Mouse (Mus musculus) erythroid progenitor cell, adult 5-6 weeks (primary cell): ENCODE measurements around the gene Trnau1ap. TPM values are rescaled to one million over a fixed set of nuclear protein-coding genes. Genes with fewer than 3 reads are reported as not detected.

Source experiments
- ATAC-seq: replicated peaks from 2 replicates; pipeline ENCODE4 v1.8.0; 2016; ENCODE audit warnings: moderate number of reproducible peaks, mild to moderate bottlenecking, moderate TSS enrichment, inconsistent platforms; ENCODE audit not compliant: poor library complexity, low FRiP score, severe bottlenecking
- total RNA-seq, 2 experiments: library from RNA; stranded (forward) in 1 of 2; stranded (reverse) in 1 of 2; fragments of 150-400 nt in 1 of 2; fragments of 186-747, 209-891 nt in 1 of 2; gene quantifications; 2 replicates each; pipeline versions ENCODE4 v1.2.3 to v1.2.4; 2015 to 2017; ENCODE audit warnings: low replicate concordance in 2 of 2

The Trnau1ap gene
- total RNA-seq (2015; ENCODE audit: low replicate concordance), result 13.0 and 18.0 TPM in 2 replicates
- 8.9 and 14.1 TPM in 2 replicates for total RNA-seq (2017; ENCODE audit: low replicate concordance)

DNA sequence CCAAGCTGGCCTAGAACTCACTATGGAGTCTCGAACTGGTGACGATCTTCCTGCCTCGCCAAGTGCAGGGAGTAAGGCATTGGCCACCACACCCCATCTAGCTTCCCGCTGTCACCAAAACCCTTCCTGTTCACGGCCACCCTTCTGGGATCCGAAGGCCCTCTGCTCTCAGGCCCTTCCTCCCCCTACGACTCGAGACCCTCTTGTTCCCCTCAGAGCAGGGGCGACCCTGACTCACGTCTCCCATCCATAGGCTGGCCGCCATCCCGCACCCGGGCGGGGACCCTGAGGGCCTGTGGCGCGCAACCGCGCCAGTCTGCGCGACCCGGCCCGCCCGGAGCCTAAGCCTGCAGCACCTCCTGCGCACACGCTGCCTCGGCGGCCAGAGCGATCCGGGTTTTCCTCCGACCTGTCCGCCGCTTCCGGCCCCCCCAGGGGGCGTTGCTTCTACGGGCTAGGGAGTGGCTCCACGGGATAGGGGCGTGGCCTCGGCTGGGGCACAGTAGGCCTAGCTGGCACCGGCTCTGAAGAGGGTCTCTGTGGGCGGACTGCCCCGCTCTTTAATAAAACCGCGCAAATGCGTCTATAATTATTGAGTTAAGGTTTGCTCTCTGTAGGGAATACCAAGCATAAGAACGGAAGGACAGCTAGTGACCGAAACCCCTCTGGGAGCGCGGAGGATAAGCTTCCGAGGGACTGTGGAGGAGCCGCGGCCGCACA lies at the start of gene Trnau1ap:
Trnau1ap (minus strand) TSS at position 424 of the 720 bp plus-strand sequence.
- ATAC-seq, result peak; percentile 98

DNA sequence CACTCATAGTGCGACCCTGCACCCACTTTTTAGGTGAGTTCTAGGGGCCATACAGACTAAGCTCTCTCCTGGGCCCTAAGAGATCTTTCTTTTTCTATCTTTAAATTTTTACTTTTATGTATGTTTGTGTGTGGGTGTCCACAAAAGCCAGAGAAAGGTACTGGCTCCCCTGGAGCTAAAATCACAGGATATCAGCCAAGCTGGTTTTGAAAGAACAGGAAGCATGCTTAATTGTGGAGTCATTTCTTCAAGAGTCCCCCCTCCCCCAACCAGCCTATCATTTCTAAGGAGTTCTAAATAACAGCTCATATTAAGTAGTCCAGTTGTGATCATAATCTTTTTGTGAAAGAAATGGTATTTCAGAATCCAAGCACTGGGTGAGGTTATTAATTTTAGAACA lies 44.5 kb upstream of the Trnau1ap start:
- no peak for ATAC-seq

GRCm38 (mm10) chr4:132369953-132370750 lies 40.8 kb upstream of the Trnau1ap start:
- ATAC-seq, result no peak

DNA sequence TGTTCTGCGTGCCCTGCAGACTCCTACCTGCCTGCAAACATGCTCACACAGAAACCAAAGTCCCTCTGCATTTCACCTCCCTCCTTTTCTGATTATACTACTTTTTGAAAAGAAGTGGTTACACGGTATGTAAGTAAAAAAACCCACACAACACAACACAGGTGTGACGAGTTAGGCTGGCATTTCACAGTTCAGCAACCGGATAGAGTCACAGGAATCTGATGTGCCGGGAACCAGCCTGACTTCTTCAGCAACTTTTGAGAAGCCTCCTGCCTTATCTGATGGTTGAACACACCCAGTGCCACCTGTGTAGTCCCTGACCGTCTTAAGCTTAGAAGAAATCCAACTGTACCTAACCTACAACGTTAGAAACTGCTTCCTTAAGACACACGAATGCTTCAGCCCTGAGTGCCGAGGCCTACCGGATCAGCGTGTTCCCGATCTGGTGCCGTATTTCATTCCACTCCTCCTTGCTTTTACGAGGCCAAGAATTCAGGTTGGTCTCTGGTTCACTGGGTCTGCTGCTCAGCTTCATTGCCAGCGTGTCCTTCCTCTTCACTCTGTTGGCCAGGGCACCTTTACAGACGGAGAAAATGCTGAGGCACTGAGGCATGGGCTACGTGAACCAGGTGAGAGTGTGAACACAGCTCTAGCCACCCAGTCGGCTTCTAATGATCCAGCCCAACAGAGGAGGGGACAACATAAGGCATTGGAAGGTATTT lies 38.3 kb upstream of the Trnau1ap start:
- no peak for ATAC-seq

DNA sequence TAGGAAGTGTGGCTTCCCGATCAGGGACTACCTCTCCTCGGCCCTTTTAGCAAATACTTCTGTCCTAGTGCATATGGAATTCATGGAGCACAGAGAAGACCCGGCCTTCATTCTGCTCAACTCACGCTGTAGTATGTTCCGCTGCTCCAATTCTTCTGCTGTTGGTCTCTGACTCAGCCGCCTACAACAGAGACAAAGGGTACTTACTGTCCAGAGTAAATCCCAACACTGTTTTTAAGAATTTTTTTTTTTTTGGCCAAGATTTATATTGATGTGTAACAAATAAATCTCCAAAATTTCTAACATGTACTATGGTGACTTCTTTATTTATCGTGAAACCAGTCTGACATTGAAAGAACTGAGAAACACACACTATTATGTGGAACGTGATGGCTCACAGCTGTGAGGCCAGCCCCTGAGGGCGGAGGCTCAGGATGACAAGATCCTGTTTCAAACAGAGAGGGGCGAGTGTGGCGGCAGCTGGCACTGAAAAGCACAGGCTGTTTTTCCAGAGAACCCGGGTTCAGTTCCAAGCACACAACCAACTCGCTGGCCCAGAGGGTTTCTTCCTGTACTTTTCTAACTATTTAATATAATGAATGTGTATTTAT lies 36.2 kb upstream of the Trnau1ap start:
- ATAC-seq, result no peak

GRCm38 (mm10) chr4:132363487-132363886 lies 34.1 kb upstream of the Trnau1ap start:
- no peak for ATAC-seq

DNA sequence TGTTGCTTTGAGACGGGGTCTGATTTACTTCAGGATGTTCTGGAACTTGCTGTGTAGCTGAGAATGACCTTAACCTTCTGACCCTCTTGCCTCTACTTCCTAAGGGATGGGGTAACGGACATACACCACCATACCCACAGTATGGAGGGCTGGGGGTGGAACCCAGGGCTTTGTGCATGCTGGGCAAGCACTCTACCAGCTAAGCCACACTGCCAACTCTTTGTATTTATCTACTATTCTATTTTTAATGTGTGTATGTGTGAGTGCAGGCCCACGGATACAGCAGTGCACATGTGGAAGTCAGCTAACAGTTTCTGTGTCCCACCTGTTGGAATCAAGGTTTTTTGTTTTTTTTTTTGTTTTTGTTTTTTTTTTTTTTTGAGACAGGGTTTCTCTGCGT lies 30.2 kb upstream of the Trnau1ap start:
- no peak for ATAC-seq

- ATAC-seq, result peak; percentile 83
Measured at GRCm38 (mm10) chr4:132356170-132356569, 26.8 kb upstream of the Trnau1ap start.

DNA sequence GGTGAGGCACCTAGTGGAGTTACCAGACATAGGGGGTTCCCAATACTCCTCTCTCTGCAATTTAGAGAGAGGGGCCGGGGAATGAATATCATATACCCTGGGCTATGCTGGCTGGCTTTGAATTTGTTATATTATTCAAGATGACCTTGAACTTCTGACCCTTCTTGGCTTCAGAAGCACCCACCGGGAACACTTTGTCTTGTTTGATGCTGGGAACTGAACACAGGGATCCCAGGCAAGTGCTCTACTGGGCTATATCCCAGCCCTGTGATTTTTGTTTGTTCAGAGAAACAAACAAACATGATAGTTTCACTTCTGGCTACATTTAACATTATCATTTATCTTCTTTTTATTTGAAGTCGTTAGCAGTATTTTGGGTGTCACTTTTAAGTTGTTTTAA lies 26.1 kb upstream of the Trnau1ap start:
- no peak for ATAC-seq

DNA sequence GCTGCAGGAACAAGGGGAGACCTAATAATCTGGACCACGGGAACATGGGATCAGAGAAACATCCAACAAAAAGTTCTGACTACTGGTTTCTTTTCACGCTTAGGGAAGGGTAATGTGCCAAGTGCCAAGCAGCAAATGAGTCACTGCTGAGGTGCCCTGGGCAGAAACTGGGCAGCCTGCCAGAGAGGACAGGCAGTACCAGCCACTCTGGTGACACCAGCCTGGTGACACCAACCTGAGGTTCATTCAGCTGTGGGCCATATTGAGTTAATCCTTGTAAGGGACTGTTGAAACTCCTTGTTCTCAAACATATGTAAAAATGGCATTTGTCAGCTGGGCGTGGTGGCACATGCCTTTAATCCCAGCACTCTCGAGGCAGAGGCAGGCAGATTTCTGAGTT lies 25.2 kb upstream of the Trnau1ap start:
- ATAC-seq, result no peak

DNA sequence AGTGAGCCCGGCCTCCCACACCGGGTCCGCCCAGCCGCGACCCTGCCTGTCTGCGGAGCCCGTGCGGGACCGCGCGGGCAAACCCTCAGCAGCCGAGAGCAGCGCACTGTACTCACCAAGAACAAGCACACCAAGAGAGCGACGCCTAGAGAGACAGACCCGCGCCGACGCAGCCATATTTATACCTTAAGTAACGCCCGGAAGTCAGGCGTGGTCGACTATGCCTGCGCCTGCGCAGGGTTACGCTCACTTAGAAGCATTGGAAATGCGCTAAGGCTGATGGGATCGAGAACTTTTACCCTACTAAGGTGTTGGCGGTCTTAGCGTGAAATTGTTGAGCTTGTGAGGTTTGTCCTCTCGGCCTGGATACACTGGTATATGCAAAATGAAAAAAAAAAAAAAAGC lies 24.1 kb upstream of the Trnau1ap start, which contains the start of gene Rcc1:
Rcc1 (minus strand) TSS at position 125 of the 405 bp plus-strand sequence.
- ATAC-seq, result peak; percentile 84

DNA sequence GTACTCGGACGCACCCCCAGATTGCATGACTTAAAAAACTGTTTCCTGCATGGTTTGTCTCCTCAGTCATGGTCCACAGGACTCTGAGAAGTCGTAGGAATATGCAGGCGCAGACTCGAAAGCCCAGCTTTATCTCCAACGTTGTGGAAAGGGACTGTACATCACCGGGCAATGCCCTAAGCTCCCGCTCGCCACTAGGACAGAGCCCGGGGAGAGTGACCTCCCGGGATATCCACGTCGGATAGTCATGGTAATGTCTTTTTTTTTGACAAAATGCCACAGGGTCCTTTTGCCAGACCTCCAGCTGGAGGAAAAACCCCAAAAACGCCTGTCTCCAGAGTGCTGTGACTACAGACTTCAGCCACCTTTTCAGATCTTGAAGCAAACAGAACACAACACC lies 23.4 kb upstream of the Trnau1ap start:
- ATAC-seq, result peak; percentile 33

GRCm38 (mm10) chr4:132351401-132351800 lies 22.1 kb upstream of the Trnau1ap start:
- ATAC-seq, result no peak

GRCm38 (mm10) chr4:132350854-132351253 lies 21.5 kb upstream of the Trnau1ap start:
- ATAC-seq, result no peak

- ATAC-seq, result no peak
Measured at GRCm38 (mm10) chr4:132350123-132350740, 20.9 kb upstream of the Trnau1ap start.

DNA sequence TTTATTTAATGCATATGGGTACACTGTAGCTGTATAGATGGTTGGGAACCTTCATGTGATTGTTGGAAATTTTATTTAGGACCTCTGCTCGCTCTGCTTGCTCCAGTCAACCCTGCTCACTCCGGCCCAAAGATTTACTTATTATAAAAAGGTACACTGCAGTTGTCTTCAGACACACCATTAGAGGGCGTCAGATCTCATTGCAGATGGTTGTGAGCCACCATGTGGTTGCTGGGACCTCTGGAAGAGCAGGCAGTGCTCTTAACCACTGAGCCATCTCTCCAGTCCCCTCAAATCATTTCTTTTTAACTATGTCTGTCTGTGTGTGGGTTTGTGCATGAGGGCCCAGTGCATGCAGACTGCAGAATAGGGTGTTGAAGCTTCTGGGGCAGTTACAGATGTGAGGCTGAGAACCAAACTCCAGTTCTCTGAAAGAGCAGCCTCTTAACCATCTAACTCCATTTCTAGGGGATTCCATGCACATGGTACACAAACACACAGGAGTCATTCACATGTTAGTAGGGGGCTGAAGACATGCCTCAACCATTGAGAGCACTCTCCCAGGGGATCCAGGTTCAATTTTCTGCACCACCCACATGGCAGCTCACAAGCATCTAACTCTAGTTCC lies 20.3 kb upstream of the Trnau1ap start:
- no peak for ATAC-seq

GRCm38 (mm10) chr4:132346661-132347060 lies 17.3 kb upstream of the Trnau1ap start:
- ATAC-seq, result no peak

- ATAC-seq, result no peak
Measured at GRCm38 (mm10) chr4:132346261-132346660, 16.9 kb upstream of the Trnau1ap start.

DNA sequence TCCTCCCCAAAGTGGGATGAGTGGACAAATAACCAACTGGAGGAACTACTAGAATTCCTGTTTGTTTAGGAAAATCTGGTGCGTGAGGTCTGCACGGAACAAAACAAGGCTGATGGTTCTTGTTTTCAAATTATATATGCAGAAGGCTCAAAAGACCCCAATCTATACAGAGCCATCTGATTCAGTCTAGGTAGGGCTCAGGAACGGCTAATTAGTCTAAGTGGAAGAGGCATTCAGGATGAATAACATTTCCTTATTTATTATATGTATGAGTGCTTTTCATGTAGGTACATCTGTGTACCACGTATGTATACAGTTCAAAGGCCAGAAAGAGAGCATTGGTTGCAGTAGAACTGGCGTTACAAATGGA lies 16.5 kb upstream of the Trnau1ap start:
- ATAC-seq, result no peak
